Mouse (Mus musculus): ENCODE measurements around the gene D930007J09Rik. TPM values are rescaled to one million over a fixed set of nuclear protein-coding genes. Genes with fewer than 3 reads are reported as not detected.

D930007J09Rik gene
- polyA plus RNA-seq, 1 experiment from 2014 or later: not detected

DNA sequence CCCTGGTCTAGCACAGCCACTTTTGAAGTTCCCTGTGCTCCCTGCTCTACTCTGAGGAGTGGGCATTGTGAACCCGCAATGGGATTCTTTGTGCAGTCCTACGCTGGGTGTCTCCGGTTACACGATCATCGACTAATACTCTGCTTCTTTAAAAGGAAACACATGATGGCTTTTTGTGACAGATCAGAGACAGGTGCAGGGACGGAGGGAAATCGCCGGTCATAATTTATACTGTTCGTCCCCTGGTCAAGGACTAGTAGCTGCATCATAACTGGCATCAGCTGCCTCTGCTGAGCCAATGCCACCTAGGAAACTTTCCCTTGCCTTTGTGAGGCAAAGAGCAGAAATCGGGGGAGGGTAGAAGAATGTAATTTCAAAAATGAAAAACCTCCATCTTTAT lies 26.3 kb downstream of the D930007J09Rik start:
- 88% methylated on average over 10 of the region's 10 CpGs for WGBS
- Histone ChIP-seq H3K4me1 (ENCODE audit: control insufficient read depth, insufficient read depth, low read depth, low read length) (no peaks in the 10 kb centered on the region), H3K27ac (ENCODE audit: low read depth, low read length) (no peak overlapping the region), H3K9ac (ENCODE audit: low read depth, low read length) (no peak overlapping the region), H3K27me3 (replicated peaks; ENCODE audit: control insufficient read depth, insufficient read depth, low read length) (no peaks in the 10 kb centered on the region), H3K4me3 (ENCODE audit: low read length) (no peak overlapping the region), H3K36me3 (ENCODE audit: control insufficient read depth, insufficient read depth, low read length) (no peaks in the 10 kb centered on the region), H3K9me3 (ENCODE audit: control insufficient read depth, low read length) (no peaks in the 10 kb centered on the region), H3K4me2 (ENCODE audit: low read length) (no peak overlapping the region)
- no peak for ATAC-seq

DNA sequence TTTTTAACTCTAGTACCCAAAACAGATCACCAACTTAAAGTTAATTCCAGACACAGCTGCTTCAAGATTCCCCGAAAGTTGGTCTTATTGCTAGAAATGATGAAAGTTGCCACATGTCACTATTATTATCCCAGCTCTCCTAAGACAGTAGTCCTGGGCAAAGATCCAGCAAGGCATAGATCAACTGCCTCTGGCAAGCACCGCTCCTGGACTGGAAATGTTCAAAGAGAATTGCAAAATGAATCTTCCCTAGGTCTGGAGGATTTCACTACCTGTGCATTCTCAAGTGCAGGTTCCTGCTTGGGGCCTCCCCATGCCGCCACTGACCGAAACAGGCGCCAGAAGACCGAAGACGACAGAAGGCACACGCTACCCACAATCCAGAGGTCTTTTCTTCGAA lies 26.8 kb downstream of the D930007J09Rik start:
- no peak for ATAC-seq
- no peaks in the 10 kb centered on the region for H3K4me1 ChIP-seq (ENCODE audit: control insufficient read depth, insufficient read depth, low read depth, low read length)
- no peak overlapping the region for H3K4me2 ChIP-seq (ENCODE audit: low read length)
- no peaks in the 10 kb centered on the region for H3K27me3 ChIP-seq (replicated peaks; ENCODE audit: control insufficient read depth, insufficient read depth, low read length)
- WGBS: 89% methylated on average over 9 of the region's 9 CpGs
- H3K4me3 ChIP-seq (ENCODE audit: low read length): no peak overlapping the region
- H3K36me3 ChIP-seq (ENCODE audit: control insufficient read depth, insufficient read depth, low read length): no peaks in the 10 kb centered on the region
- H3K27ac ChIP-seq (ENCODE audit: low read depth, low read length): no peak overlapping the region
- H3K9me3 ChIP-seq (ENCODE audit: control insufficient read depth, low read length): no peaks in the 10 kb centered on the region
- H3K9ac ChIP-seq (ENCODE audit: low read depth, low read length): no peak overlapping the region

DNA sequence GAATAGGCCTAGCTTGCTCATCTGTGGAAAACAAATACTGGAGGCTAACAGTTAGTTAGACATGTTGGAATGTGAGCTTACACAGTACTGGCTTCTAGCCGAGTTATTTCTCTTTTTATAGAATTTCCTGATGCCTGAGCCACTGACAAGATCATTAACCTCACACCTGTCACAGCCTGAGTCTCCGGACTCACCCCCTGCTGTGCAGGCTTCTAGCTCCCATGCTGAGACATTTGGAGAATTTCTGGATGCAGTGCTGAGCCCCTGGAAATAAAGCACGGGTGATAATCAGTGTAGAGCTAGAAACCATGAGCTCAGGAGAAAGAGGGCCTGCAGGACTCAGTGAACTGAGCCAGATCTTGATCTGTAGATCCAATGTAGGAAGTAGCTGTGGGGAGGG lies 32.7 kb downstream of the D930007J09Rik start:
- Histone ChIP-seq H3K36me3 (ENCODE audit: control insufficient read depth, insufficient read depth, low read length) (no peaks in the 10 kb centered on the region), H3K9ac (ENCODE audit: low read depth, low read length) (no peak overlapping the region), H3K4me3 (ENCODE audit: low read length) (no peak overlapping the region), H3K9me3 (ENCODE audit: control insufficient read depth, low read length) (no peaks in the 10 kb centered on the region), H3K27me3 (replicated peaks; ENCODE audit: control insufficient read depth, insufficient read depth, low read length) (no peaks in the 10 kb centered on the region), H3K27ac (ENCODE audit: low read depth, low read length) (no peak overlapping the region), H3K4me2 (ENCODE audit: low read length) (no peak overlapping the region), H3K4me1 (ENCODE audit: control insufficient read depth, insufficient read depth, low read depth, low read length) (no peaks in the 10 kb centered on the region)
- ATAC-seq: no peak
- 28% methylated on average over 3 of the region's 3 CpGs for WGBS

GRCm38 (mm10) chr13:32768104-32768503 lies 34.5 kb downstream of the D930007J09Rik start:
- Histone ChIP-seq H3K4me3 (ENCODE audit: low read length) (no peak overlapping the region), H3K4me1 (ENCODE audit: control insufficient read depth, insufficient read depth, low read depth, low read length) (no peaks in the 10 kb centered on the region), H3K27ac (ENCODE audit: low read depth, low read length) (no peak overlapping the region), H3K9ac (ENCODE audit: low read depth, low read length) (no peak overlapping the region), H3K27me3 (replicated peaks; ENCODE audit: control insufficient read depth, insufficient read depth, low read length) (no peaks in the 10 kb centered on the region), H3K4me2 (ENCODE audit: low read length) (no peak overlapping the region), H3K36me3 (ENCODE audit: control insufficient read depth, insufficient read depth, low read length) (no peaks in the 10 kb centered on the region), H3K9me3 (ENCODE audit: control insufficient read depth, low read length) (no peaks in the 10 kb centered on the region)
- WGBS: 11% methylated on average over 4 of the region's 4 CpGs
- ATAC-seq: no peak

GRCm38 (mm10) chr13:32764448-32764847 lies 38.2 kb downstream of the D930007J09Rik start:
- no peaks in the 10 kb centered on the region for H3K27me3 ChIP-seq (replicated peaks; ENCODE audit: control insufficient read depth, insufficient read depth, low read length)
- H3K9ac ChIP-seq (ENCODE audit: low read depth, low read length): no peak overlapping the region
- H3K9me3 ChIP-seq (ENCODE audit: control insufficient read depth, low read length): no peaks in the 10 kb centered on the region
- no peaks in the 10 kb centered on the region; the same call in 1 of the 2 replicates for H3K4me1 ChIP-seq (ENCODE audit: control insufficient read depth, insufficient read depth, low read depth, low read length)
- H3K4me2 ChIP-seq (ENCODE audit: low read length): no peak overlapping the region
- H3K36me3 ChIP-seq (ENCODE audit: control insufficient read depth, insufficient read depth, low read length): no peaks in the 10 kb centered on the region
- no peak overlapping the region for H3K27ac ChIP-seq (ENCODE audit: low read depth, low read length)
- WGBS: 28% methylated on average over 7 of the region's 7 CpGs
- ATAC-seq: no peak
- no peak overlapping the region for H3K4me3 ChIP-seq (ENCODE audit: low read length)

- 92% methylated on average over 3 of the region's 3 CpGs for WGBS
Observed at GRCm38 (mm10) chr13:32763141-32763540, 39.5 kb downstream of the D930007J09Rik start.

GRCm38 (mm10) chr13:32760795-32761194 lies 41.9 kb downstream of the D930007J09Rik start:
- Histone ChIP-seq H3K9ac (ENCODE audit: low read depth, low read length) (no peak overlapping the region), H3K4me3 (ENCODE audit: low read length) (no peak overlapping the region), H3K27me3 (replicated peaks; ENCODE audit: control insufficient read depth, insufficient read depth, low read length) (no peaks in the 10 kb centered on the region), H3K36me3 (ENCODE audit: control insufficient read depth, insufficient read depth, low read length) (no peaks in the 10 kb centered on the region), H3K9me3 (ENCODE audit: control insufficient read depth, low read length) (no peaks in the 10 kb centered on the region), H3K27ac (ENCODE audit: low read depth, low read length) (no peak overlapping the region), H3K4me1 (ENCODE audit: control insufficient read depth, insufficient read depth, low read depth, low read length) (peaks cover 5% of the 10 kb centered on the region; the same call in 1 of the 2 replicates), H3K4me2 (ENCODE audit: low read length) (no peak overlapping the region)
- no peak for ATAC-seq
- WGBS: 77% methylated on average over 2 of the region's 2 CpGs

More at GRCm38 (mm10) chr13:32763141-32763540, 39.5 kb downstream of the D930007J09Rik start:
- Histone ChIP-seq H3K9ac (ENCODE audit: low read depth, low read length) (no peak overlapping the region), H3K4me1 (ENCODE audit: control insufficient read depth, insufficient read depth, low read depth, low read length) (peaks cover 5% of the 10 kb centered on the region; the same call in 1 of the 2 replicates), H3K4me3 (ENCODE audit: low read length) (no peak overlapping the region), H3K27me3 (replicated peaks; ENCODE audit: control insufficient read depth, insufficient read depth, low read length) (no peaks in the 10 kb centered on the region), H3K9me3 (ENCODE audit: control insufficient read depth, low read length) (no peaks in the 10 kb centered on the region), H3K27ac (ENCODE audit: low read depth, low read length) (no peak overlapping the region), H3K4me2 (ENCODE audit: low read length) (no peak overlapping the region), H3K36me3 (ENCODE audit: control insufficient read depth, insufficient read depth, low read length) (no peaks in the 10 kb centered on the region)
- no peak for ATAC-seq

- Histone ChIP-seq H3K27ac (ENCODE audit: low read depth, low read length) (no peak overlapping the region), H3K27me3 (replicated peaks; ENCODE audit: control insufficient read depth, insufficient read depth, low read length) (no peaks in the 10 kb centered on the region), H3K4me3 (ENCODE audit: low read length) (no peak overlapping the region), H3K4me1 (ENCODE audit: control insufficient read depth, insufficient read depth, low read depth, low read length) (peaks cover 5% of the 10 kb centered on the region; the same call in 1 of the 2 replicates), H3K9ac (ENCODE audit: low read depth, low read length) (no peak overlapping the region), H3K9me3 (ENCODE audit: control insufficient read depth, low read length) (no peaks in the 10 kb centered on the region), H3K4me2 (ENCODE audit: low read length) (no peak overlapping the region), H3K36me3 (ENCODE audit: control insufficient read depth, insufficient read depth, low read length) (no peaks in the 10 kb centered on the region)
- ATAC-seq: peak; percentile 84
- 9% methylated on average over 4 of the region's 4 CpGs for WGBS
Observed at GRCm38 (mm10) chr13:32759036-32759435, 43.6 kb downstream of the D930007J09Rik start.
